Mouse (Mus musculus) CH12.LX (cell line): ENCODE measurements around the gene Fermt3. TPM values are rescaled to one million over a fixed set of nuclear protein-coding genes. Genes with fewer than 3 reads are reported as not detected.

Experiments
- DNase-seq: peaks from one replicate; pipeline ENCODE4 v3.0.0-alpha.2; 2013; ENCODE audit errors: extremely low read depth
- H3K27ac ChIP-seq: 2 replicates; pipeline ENCODE4 v1.5.1; 2012; ENCODE audit warnings: low read depth, mild to moderate bottlenecking, control low read depth, moderate library complexity; ENCODE audit not compliant: insufficient read depth
- H3K27me3 ChIP-seq: replicated peaks from 2 replicates; pipeline ENCODE3; 2012; ENCODE audit warnings: inconsistent platforms
- H3K36me3 ChIP-seq, 2 experiments: replicated peaks in 1 of 2; 2 replicates each; pipeline versions ENCODE3 to v1.6.1; 2012; ENCODE audit warnings: inconsistent platforms in 1 of 2, low read length in 1 of 2, mild to moderate bottlenecking in 1 of 2, mixed read lengths in 1 of 2, moderate library complexity in 1 of 2; ENCODE audit not compliant: control insufficient read depth in 1 of 2, insufficient read depth in 1 of 2
- H3K4me1 ChIP-seq, 2 experiments: 2 replicates each; pipeline ENCODE4 v1.6.1; 2012; ENCODE audit warnings: inconsistent platforms in 1 of 2, moderate library complexity in 1 of 2; ENCODE audit not compliant: insufficient read depth in 2 of 2, control insufficient read depth in 1 of 2
- H3K4me2 ChIP-seq: 2 replicates; pipeline ENCODE4 v1.6.1; 2012; ENCODE audit warnings: low read depth, mild to moderate bottlenecking, control low read depth; ENCODE audit not compliant: poor library complexity, insufficient read depth, severe bottlenecking
- H3K4me3 ChIP-seq, 3 experiments: fragments of 150-350 bp in 1 of 3; sonication (generic) in 1 of 3; replicated peaks in 1 of 3; 2 replicates each; pipeline versions ENCODE3 to v1.5.1; 2011 to 2012; ENCODE audit warnings: low read depth in 2 of 3, low read length in 2 of 3, mild to moderate bottlenecking in 2 of 3, moderate library complexity in 2 of 3, control low read depth in 1 of 3, improper control_type of control experiment in 1 of 3, inconsistent platforms in 1 of 3, mixed read lengths in 1 of 3; ENCODE audit not compliant: poor library complexity in 1 of 3
- H3K79me2 ChIP-seq: replicated peaks from 2 replicates; pipeline ENCODE4 v1.6.1; 2012; ENCODE audit warnings: mild to moderate bottlenecking, moderate library complexity; ENCODE audit not compliant: control insufficient read depth, poor library complexity, insufficient read depth, severe bottlenecking; ENCODE audit errors: extremely low read depth
- H3K9ac ChIP-seq: 2 replicates; pipeline ENCODE4 v1.6.1; 2012; ENCODE audit warnings: low read depth, mild to moderate bottlenecking, control low read depth, moderate library complexity; ENCODE audit not compliant: insufficient read depth
- H3K9me3 ChIP-seq: replicated peaks from 2 replicates; pipeline ENCODE3; 2012; ENCODE audit warnings: low read length, inconsistent platforms, mixed read lengths
- BHLHE40 ChIP-seq: IDR thresholded peaks from 2 replicates; pipeline ENCODE4 v1.6.1; 2011; ENCODE audit warnings: mild to moderate bottlenecking, low read depth, low read length, improper control_type of control experiment
- CHD1 ChIP-seq: IDR thresholded peaks from 2 replicates; pipeline ENCODE4 v1.6.1; 2012; ENCODE audit warnings: low read depth, low read length, improper control_type of control experiment, inconsistent platforms
- CHD2 ChIP-seq: IDR thresholded peaks from 2 replicates; pipeline ENCODE4 v1.6.1; 2011; ENCODE audit warnings: low read length, improper control_type of control experiment
- CTCF ChIP-seq, 2 experiments: IDR thresholded peaks in 1 of 2; conservative IDR thresholded peaks in 1 of 2; 2 replicates each; pipeline ENCODE4 v1.5.1; 2011 to 2012; ENCODE audit warnings: low read depth in 2 of 2, low read length in 2 of 2, improper control_type of control experiment in 1 of 2, inconsistent platforms in 1 of 2, mild to moderate bottlenecking in 1 of 2, moderate library complexity in 1 of 2
- E2F4 ChIP-seq: IDR thresholded peaks from 2 replicates; pipeline ENCODE4 v1.6.1; 2011; ENCODE audit warnings: low read depth, low read length, improper control_type of control experiment; ENCODE audit not compliant: insufficient replicate concordance
- ELF1 ChIP-seq: IDR thresholded peaks from 2 replicates; pipeline ENCODE4 v1.6.1; 2014; ENCODE audit warnings: low read depth, mild to moderate bottlenecking, inconsistent platforms, low read length, improper control_type of control experiment
- GABPA ChIP-seq: IDR thresholded peaks from 2 replicates; pipeline ENCODE4 v1.6.1; 2012; ENCODE audit warnings: low read depth, low read length, improper control_type of control experiment, inconsistent platforms; ENCODE audit not compliant: insufficient replicate concordance
- HCFC1 ChIP-seq: IDR thresholded peaks from 2 replicates; pipeline ENCODE4 v1.6.1; 2012; ENCODE audit warnings: low read depth, mild to moderate bottlenecking, inconsistent platforms, low read length, improper control_type of control experiment
- JUND ChIP-seq: conservative IDR thresholded peaks from 2 replicates; pipeline ENCODE4 v1.6.1; 2011; ENCODE audit warnings: low read depth, low read length, improper control_type of control experiment
- KAT2A ChIP-seq: IDR thresholded peaks from 2 replicates; pipeline ENCODE4 v1.6.1; 2012; ENCODE audit warnings: low read length, improper control_type of control experiment, inconsistent platforms; ENCODE audit not compliant: insufficient replicate concordance
- MAFK ChIP-seq: IDR thresholded peaks from 2 replicates; pipeline ENCODE4 v1.6.1; 2011; ENCODE audit warnings: low read length, improper control_type of control experiment; ENCODE audit not compliant: insufficient replicate concordance
- MAX ChIP-seq: IDR thresholded peaks from 2 replicates; pipeline ENCODE4 v1.6.1; 2011; ENCODE audit warnings: low read length, improper control_type of control experiment
- MAZ ChIP-seq: IDR thresholded peaks from 2 replicates; pipeline ENCODE4 v1.6.1; 2012; ENCODE audit warnings: low read depth, mild to moderate bottlenecking, inconsistent platforms, low read length, improper control_type of control experiment, moderate library complexity
- MXI1 ChIP-seq: IDR thresholded peaks from 2 replicates; pipeline ENCODE4 v1.6.1; 2011; ENCODE audit warnings: mild to moderate bottlenecking, low read depth, low read length, improper control_type of control experiment
- NRF1 ChIP-seq: IDR thresholded peaks from 2 replicates; pipeline ENCODE4 v1.6.1; 2014; ENCODE audit warnings: low read depth, mild to moderate bottlenecking, inconsistent platforms, low read length, improper control_type of control experiment, moderate library complexity
- POLR2A ChIP-seq: IDR thresholded peaks from 2 replicates; pipeline ENCODE4 v1.6.1; 2011; ENCODE audit warnings: low read depth, mild to moderate bottlenecking, improper control_type of control experiment, low read length
- RAD21 ChIP-seq: IDR thresholded peaks from 2 replicates; pipeline ENCODE4 v1.6.1; 2011; ENCODE audit warnings: low read depth, mild to moderate bottlenecking, low read length, improper control_type of control experiment, moderate library complexity
- SIN3A ChIP-seq: IDR thresholded peaks from 2 replicates; pipeline ENCODE4 v1.6.1; 2012; ENCODE audit warnings: low read length, improper control_type of control experiment, inconsistent platforms
- TBP ChIP-seq: conservative IDR thresholded peaks from 2 replicates; pipeline ENCODE4 v1.6.1; 2011; ENCODE audit warnings: low read depth, low read length, improper control_type of control experiment
- TCF12 ChIP-seq: IDR thresholded peaks from 2 replicates; pipeline ENCODE4 v1.6.1; 2014; ENCODE audit warnings: low read depth, mild to moderate bottlenecking, inconsistent platforms, low read length, improper control_type of control experiment
- USF1 ChIP-seq: IDR thresholded peaks from 2 replicates; pipeline ENCODE4 v1.6.1; 2014; ENCODE audit warnings: low read depth, mild to moderate bottlenecking, inconsistent platforms, low read length, improper control_type of control experiment
- ZC3H11A ChIP-seq: IDR thresholded peaks from 2 replicates; pipeline ENCODE4 v1.6.1; 2012; ENCODE audit warnings: low read depth, mild to moderate bottlenecking, inconsistent platforms, low read length, improper control_type of control experiment
- ZKSCAN1 ChIP-seq: IDR thresholded peaks from 2 replicates; pipeline ENCODE4 v1.6.1; 2012; ENCODE audit warnings: low read depth, inconsistent platforms, low read length, improper control_type of control experiment, borderline replicate concordance
- dilution Hi-C: fragments of 300-500 bp; cut with MboI; formaldehyde crosslinking; loops from 2 replicates; pipeline ENCODE4 v1.14.3; 2020; ENCODE audit warnings: low sequenced_read_pairs; ENCODE audit not compliant: extremely low pct_unique_long_range_greater_than_20kb, extremely low pct_ligation_motif_present
- in situ Hi-C: fragments of 300-500 bp; cut with MboI; formaldehyde crosslinking; loops from 3 replicates; pipeline ENCODE4 v1.14.3; 2019; ENCODE audit warnings: low sequenced_read_pairs, low pct_ligation_motif_present, low pct_unique_long_range_greater_than_20kb, mixed read lengths
- polyA plus RNA-seq: library from polyadenylated mRNA; unstranded; fragments of >175 nt; gene quantifications from 2 replicates; pipeline ENCODE4 v1.2.1, GENCODE M21; 2012; ENCODE audit warnings: low read depth; ENCODE audit not compliant: insufficient read length
- total RNA-seq, 2 experiments: library from RNA; depleted of rRNA; stranded (reverse); fragments of 300-350 nt in 1 of 2; fragments of >200 nt in 1 of 2; gene quantifications; 2 replicates each; pipeline ENCODE4 v1.2.3; 2012 to 2014

Fermt3 gene
- total and polyA plus RNA-seq, 3 experiments: 47.0 to 65.1 (median 57.4) TPM

DNA sequence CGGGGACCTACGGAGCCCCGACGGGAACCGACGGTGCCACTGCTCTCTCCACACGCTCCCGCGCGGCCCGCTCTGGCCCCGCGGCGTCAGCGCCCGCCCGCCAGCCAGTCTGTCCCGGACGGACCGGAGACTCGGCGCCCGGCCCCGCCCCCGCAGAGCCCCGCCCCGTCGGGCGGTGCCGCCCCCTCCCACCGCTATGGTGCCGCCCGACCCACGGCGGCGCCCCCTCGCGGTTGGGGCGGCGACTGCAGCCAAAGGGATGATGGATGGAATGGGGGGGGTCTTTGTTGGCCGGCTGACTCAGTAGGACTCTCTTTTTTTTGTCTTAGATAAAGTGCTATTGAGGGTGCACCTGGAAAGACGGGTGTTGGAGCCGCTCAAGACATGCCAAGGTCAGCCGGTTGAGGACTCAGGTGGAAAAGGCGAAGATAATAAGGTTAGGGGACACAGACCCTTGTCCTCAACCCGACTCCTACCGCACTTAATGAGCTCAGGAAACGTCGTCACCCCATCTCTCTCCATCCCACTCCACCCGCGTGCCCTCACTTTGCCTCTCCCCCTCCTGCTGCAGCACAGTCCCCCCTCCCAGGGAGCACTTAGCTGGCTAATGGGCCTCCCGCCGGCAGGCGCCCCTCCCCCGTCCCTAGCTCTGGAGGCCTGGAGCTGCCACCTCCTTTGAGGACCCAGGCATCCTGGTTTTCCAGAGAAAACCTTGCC lies 49.4 kb downstream of the Fermt3 start:
- Histone ChIP-seq H3K9me3 (no peaks in the 10 kb centered on the region), H3K79me2 (no peaks in the 10 kb centered on the region), H3K9ac (peak overlapping the region; percentile 69; the same call in 1 of the 2 replicates), H3K27me3 (peaks cover 3% of the 10 kb centered on the region), H3K4me2 (peak overlapping the region; percentile 39), H3K36me3 (peaks cover 4 to 21% of the 10 kb centered on the region in 2 experiments), H3K4me1 (peaks cover 9 to 49% of the 10 kb centered on the region in 2 experiments), H3K4me3 (peak overlapping the region; percentile 39 to 80 (median 70)), H3K27ac (no peak overlapping the region)
- TF ChIP-seq MAFK (no peak), MXI1 (no peak), MAZ (no peak), POLR2A (peak; percentile 72), CTCF (conservative IDR thresholded peaks at IDR 0.05 in 1 of 2, IDR thresholded peaks at IDR 0.05 in 1 of 2; ENCODE audit: low read depth in 2 of 2, low read length in 2 of 2) (peak; percentile 13 to 68; a peak in 2 of 4 replicates), ZKSCAN1 (no peak), BHLHE40 (no peak), CHD1 (no peak), MAX (no peak), CHD2 (no peak), NRF1 (no peak), RAD21 (no peak), E2F4 (no peak), TCF12 (0 out of 2 replicates have a peak, but pooled peaks have one; percentile 12), ELF1 (no peak), JUND (no peak), ZC3H11A (no peak), GABPA (no peak), TBP (no peak), SIN3A (no peak), HCFC1 (no peak), KAT2A (no peak), USF1 (no peak)
- DNase-seq: no peak
- dilution Hi-C loops (no loop called here), in situ Hi-C loops (no loop called here)
